Mouse (Mus musculus): ENCODE results near the gene Prdm16.

DNA sequence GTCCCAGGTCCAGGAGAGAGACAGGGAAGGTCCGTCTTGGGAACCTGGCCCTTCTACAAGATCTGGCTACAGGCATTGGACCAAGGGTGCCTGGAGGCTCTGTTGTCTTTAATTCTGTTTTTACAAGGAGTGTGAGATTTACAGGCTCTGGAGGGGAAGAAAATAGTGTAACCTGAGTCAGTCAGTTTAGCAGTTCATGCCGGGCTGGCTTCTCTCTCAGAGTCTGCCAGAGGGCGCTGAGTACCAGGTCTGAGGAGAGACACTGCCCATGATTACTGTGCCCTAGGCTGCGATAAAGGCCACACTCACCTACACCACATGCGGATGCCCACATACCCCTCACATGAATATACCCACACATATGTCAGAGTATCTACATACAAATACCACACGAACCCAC, 219.9 kb downstream of the Prdm16 start:
- TF ChIP-seq CTCF (IDR thresholded peaks at IDR 0.05; ENCODE audit: borderline replicate concordance, insufficient read depth, low read depth, low read length) (no peak), POLR2A (IDR thresholded peaks at IDR 0.05; ENCODE audit: borderline replicate concordance, insufficient read depth, low read length) (no peak)

Data from cerebellum, adult 2 months (tissue).